Mouse (Mus musculus) liver, embryonic 11.5 days (tissue): ENCODE results near the gene Hydin. TPM values are rescaled to one million over a fixed set of nuclear protein-coding genes. Genes with fewer than 3 reads are reported as not detected.

ENCODE experiments used
- ATAC-seq: fragments of 200-750 bp; cut with Nextera tagmentation; replicated peaks from 2 replicates; pipeline ENCODE4 v1.8.0; 2017; ENCODE audit warnings: moderate number of reproducible peaks, mild to moderate bottlenecking, moderate TSS enrichment, moderate library complexity; ENCODE audit not compliant: low FRiP score
- DNase-seq: peaks from one replicate; pipeline ENCODE4 v3.0.0-alpha.2; 2017; ENCODE audit warnings: low spot score
- H3K27ac ChIP-seq: fragments of 300-500 bp; sonication (generic); 2 replicates; pipeline ENCODE4 v1.5.1; 2014; ENCODE audit warnings: mild to moderate bottlenecking, low read depth, low read length, control low read depth
- H3K27me3 ChIP-seq: fragments of 300-500 bp; sonication (generic); replicated peaks from 2 replicates; pipeline ENCODE4 v1.6.1; 2014; ENCODE audit warnings: low read length, mixed read lengths; ENCODE audit not compliant: control insufficient read depth, insufficient read depth
- H3K36me3 ChIP-seq: fragments of 300-500 bp; sonication (generic); 2 replicates; pipeline ENCODE4 v1.6.1; 2014; ENCODE audit warnings: mild to moderate bottlenecking, low read length, moderate library complexity, mixed read lengths; ENCODE audit not compliant: control insufficient read depth, insufficient read depth
- H3K4me1 ChIP-seq: fragments of 300-500 bp; sonication (generic); replicated peaks from 2 replicates; pipeline ENCODE4 v1.6.1; 2014; ENCODE audit warnings: low read length, mixed read lengths; ENCODE audit not compliant: control insufficient read depth, insufficient read depth
- H3K4me2 ChIP-seq: fragments of 300-500 bp; sonication (generic); 2 replicates; pipeline ENCODE4 v1.6.1; 2014; ENCODE audit warnings: mild to moderate bottlenecking, control low read depth, moderate library complexity
- H3K4me3 ChIP-seq: fragments of 300-500 bp; sonication (generic); 2 replicates; pipeline ENCODE4 v1.5.1; 2014; ENCODE audit warnings: low read depth, low read length, control low read depth
- H3K9ac ChIP-seq: fragments of 300-500 bp; sonication (generic); 2 replicates; pipeline ENCODE4 v1.6.1; 2014; ENCODE audit warnings: low read depth, low read length, control low read depth
- H3K9me3 ChIP-seq: fragments of 300-500 bp; sonication (generic); 2 replicates; pipeline ENCODE4 v1.6.1; 2016; ENCODE audit warnings: low read length, inconsistent platforms, mixed read lengths; ENCODE audit not compliant: control insufficient read depth
- WGBS: fragments of 180-500 bp; shearing (Covaris S2); extraction: QIAGEN DNeasy Blood & Tissue Kit; methylation state at CpG from one replicate; pipeline ENCODE4 v1.1.7; 2014; 5-methylcytosine and 5-hydroxymethylcytosine counted together
- polyA plus RNA-seq: library from polyadenylated mRNA; unstranded; fragments of >200 nt; fragmentation: Nextera tagmentation; extraction: Ambion mirVana; gene quantifications from 2 replicates; pipeline ENCODE4 v1.2.1, GENCODE M21; 2014

The Hydin gene
- polyA plus RNA-seq, 1 experiment from 2014 or later: 0.05 TPM

DNA sequence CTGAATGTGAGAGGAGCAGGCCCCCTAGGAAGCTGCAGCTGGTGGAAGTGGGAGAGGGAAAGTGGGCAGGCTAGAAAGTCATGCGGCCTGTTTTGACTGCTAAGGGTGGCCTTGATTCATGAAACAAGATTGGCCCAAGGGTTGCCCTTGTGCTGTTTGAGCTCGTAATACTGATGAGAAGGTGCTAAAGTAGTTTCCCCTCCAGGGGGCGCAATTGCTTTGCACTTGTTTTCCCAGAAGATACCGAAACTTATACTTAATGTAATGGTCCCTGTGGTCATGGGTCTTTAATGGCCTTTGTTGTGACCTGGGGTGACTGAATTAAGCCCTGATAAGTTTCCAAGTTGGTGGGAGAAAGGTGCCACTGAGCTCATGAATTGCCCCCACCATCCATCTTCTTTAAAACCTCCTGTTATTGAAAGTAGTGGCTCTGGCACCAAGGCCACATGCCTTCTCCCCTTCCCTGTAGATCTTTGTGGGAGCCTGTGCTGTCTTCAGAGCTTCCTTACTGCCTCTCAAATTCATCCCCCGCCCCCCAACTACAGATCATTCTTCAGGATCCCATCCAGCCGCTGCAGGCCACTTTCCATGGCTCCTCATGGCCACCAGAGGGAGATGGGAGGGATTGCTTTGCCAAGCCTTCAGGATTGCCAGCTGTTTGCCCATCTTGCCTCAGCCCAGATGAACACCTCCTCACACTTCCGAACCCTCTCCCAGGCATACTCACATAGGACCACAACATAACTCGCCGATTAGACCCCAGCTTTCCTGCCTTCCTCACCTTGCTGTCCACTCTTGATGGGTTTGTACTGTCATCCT lies 362.7 kb downstream of the Hydin start:
- no peaks in the 10 kb centered on the region for H3K27me3 ChIP-seq
- no peaks in the 10 kb centered on the region for H3K9me3 ChIP-seq
- H3K36me3 ChIP-seq: peaks cover 5% of the 10 kb centered on the region; the same call in 1 of the 2 replicates
- ATAC-seq: no peak
- H3K4me3 ChIP-seq: no peak overlapping the region
- DNase-seq: no peak
- no peaks in the 10 kb centered on the region for H3K4me1 ChIP-seq
- H3K27ac ChIP-seq: no peak overlapping the region
- WGBS: 73% methylated on average over 9 of the region's 9 CpGs
- H3K4me2 ChIP-seq: no peak overlapping the region
- H3K9ac ChIP-seq: no peak overlapping the region

GRCm38 (mm10) chr8:110630079-110630478 lies 363.3 kb downstream of the Hydin start:
- WGBS: 91% methylated on average over 3 of the region's 3 CpGs
- H3K27ac ChIP-seq: no peak overlapping the region
- peaks cover 5% of the 10 kb centered on the region; the same call in 1 of the 2 replicates for H3K36me3 ChIP-seq
- no peaks in the 10 kb centered on the region for H3K27me3 ChIP-seq
- H3K9ac ChIP-seq: no peak overlapping the region
- no peaks in the 10 kb centered on the region for H3K4me1 ChIP-seq
- no peak overlapping the region for H3K4me2 ChIP-seq
- no peak overlapping the region for H3K4me3 ChIP-seq
- DNase-seq: no peak
- no peak for ATAC-seq
- H3K9me3 ChIP-seq: no peaks in the 10 kb centered on the region

GRCm38 (mm10) chr8:110630571-110631071 lies 363.8 kb downstream of the Hydin start:
- no peak overlapping the region for H3K9ac ChIP-seq
- H3K27me3 ChIP-seq: no peaks in the 10 kb centered on the region
- H3K4me2 ChIP-seq: no peak overlapping the region
- H3K4me3 ChIP-seq: no peak overlapping the region
- peaks cover 7% of the 10 kb centered on the region; the same call in 1 of the 2 replicates for H3K36me3 ChIP-seq
- H3K27ac ChIP-seq: no peak overlapping the region
- H3K4me1 ChIP-seq: no peaks in the 10 kb centered on the region
- ATAC-seq (no peak), DNase-seq (no peak)
- H3K9me3 ChIP-seq: no peaks in the 10 kb centered on the region
- 89% methylated on average over 8 of the region's 8 CpGs for WGBS

- Histone ChIP-seq H3K4me1 (no peaks in the 10 kb centered on the region), H3K36me3 (peaks cover 8% of the 10 kb centered on the region), H3K9me3 (no peaks in the 10 kb centered on the region), H3K9ac (no peak overlapping the region), H3K27me3 (no peaks in the 10 kb centered on the region), H3K4me3 (no peak overlapping the region), H3K27ac (no peak overlapping the region), H3K4me2 (no peak overlapping the region)
- no peak for DNase-seq
- ATAC-seq: no peak
- 94% methylated on average over 7 of the region's 7 CpGs for WGBS
Measured at GRCm38 (mm10) chr8:110631201-110631600, 364.4 kb downstream of the Hydin start.

DNA sequence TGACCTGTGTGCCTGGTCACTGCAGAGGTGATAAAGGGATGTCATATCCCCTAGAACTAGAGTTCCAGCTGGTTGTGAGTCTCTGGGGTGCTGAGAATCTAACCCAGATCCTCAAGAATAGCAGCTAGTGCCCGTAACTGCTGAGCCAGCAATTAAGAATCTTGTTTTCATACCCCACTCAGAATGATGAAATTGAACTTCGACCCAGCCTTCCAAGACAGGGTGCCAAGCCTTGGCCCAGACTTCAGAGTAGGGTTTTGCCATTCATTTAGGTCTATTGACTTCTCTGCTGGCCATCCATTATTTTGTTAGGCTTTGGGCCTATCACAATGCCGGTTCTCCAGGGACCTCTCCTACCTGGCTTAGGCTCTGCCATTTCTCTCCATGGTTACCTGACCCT lies 367.0 kb downstream of the Hydin start:
- DNase-seq: no peak
- no peak overlapping the region for H3K27ac ChIP-seq
- 88% methylated on average over 3 of the region's 3 CpGs for WGBS
- peaks cover 19% of the 10 kb centered on the region for H3K36me3 ChIP-seq
- H3K27me3 ChIP-seq: no peaks in the 10 kb centered on the region
- H3K9ac ChIP-seq: no peak overlapping the region
- H3K4me3 ChIP-seq: no peak overlapping the region
- ATAC-seq: no peak
- no peaks in the 10 kb centered on the region for H3K9me3 ChIP-seq
- H3K4me1 ChIP-seq: no peaks in the 10 kb centered on the region
- H3K4me2 ChIP-seq: no peak overlapping the region

DNA sequence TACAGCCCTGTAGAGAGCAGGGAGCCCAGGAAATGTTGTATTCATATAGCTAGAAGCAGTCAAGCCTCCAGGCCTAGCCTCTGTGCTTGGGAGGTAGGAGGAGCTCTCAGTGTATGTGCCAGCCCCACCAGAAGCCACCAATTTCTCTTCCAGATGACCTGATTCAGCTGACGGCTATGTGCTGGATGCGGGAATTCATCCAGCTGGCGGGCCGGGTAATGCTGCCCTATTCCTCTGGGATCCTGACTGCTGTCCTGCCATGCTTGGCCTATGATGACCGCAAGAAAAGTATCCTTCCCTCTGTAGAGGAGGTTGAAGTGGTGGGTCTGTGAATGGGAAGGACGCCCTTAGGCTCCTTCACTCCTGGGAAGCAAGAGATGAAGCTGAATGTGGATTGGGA lies 369.4 kb downstream of the Hydin start:
- DNase-seq: no peak
- Histone ChIP-seq H3K36me3 (peaks cover 21% of the 10 kb centered on the region), H3K9me3 (no peaks in the 10 kb centered on the region), H3K4me1 (no peaks in the 10 kb centered on the region), H3K4me3 (no peak overlapping the region), H3K27ac (no peak overlapping the region), H3K4me2 (no peak overlapping the region), H3K9ac (no peak overlapping the region), H3K27me3 (no peaks in the 10 kb centered on the region)
- 88% methylated on average over 6 of the region's 6 CpGs for WGBS
- no peak for ATAC-seq

DNA sequence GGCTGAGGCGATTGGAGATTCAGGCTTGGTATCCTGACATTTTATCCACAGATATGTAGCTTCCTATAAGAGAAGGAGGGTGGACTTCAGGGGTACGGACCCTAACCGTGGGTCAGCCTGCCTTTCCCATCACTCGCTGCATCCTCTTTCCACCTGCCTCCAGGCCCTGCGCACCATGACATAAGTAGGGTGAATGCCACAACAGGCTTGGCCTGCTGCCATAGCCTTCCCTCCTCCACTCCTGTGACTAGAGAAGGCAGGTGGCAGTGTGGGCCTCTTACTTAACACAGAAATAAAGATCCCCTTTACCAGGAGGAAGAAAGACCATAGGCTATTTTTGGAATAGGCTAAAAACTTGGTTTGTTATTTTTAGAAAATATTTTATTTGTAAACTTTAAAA lies 375.6 kb downstream of the Hydin start:
- Histone ChIP-seq H3K27ac (no peak overlapping the region), H3K27me3 (no peaks in the 10 kb centered on the region), H3K9ac (no peak overlapping the region), H3K9me3 (no peaks in the 10 kb centered on the region), H3K36me3 (peaks cover 18% of the 10 kb centered on the region), H3K4me2 (no peak overlapping the region), H3K4me1 (no peaks in the 10 kb centered on the region), H3K4me3 (no peak overlapping the region)
- no peak for ATAC-seq
- WGBS: 92% methylated on average over 5 of the region's 5 CpGs
- no peak for DNase-seq

DNA sequence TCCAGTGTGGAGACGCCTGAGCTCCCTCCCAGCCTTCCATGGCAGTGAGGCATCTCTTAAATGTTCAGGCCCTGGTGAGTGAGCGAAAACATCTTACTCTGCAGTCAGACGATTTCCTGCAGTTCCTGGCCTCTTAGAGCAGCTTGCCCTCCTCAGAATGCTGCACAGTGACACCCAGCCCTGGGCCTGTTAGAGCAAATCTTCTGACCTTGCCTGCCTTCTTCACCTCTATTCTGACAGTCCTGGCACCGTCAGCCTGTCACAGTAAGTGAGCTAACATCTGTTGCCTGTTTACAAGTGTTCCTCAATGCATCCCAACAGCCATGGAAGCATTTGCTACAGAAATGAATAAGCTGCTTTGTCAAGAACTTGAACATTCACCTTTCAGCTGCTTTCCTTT lies 376.4 kb downstream of the Hydin start:
- Histone ChIP-seq H3K4me3 (no peak overlapping the region), H3K4me2 (no peak overlapping the region), H3K27me3 (no peaks in the 10 kb centered on the region), H3K4me1 (no peaks in the 10 kb centered on the region), H3K36me3 (peaks cover 15% of the 10 kb centered on the region), H3K9me3 (no peaks in the 10 kb centered on the region), H3K9ac (no peak overlapping the region), H3K27ac (no peak overlapping the region)
- DNase-seq: no peak
- no peak for ATAC-seq
- 83% methylated on average over 4 of the region's 4 CpGs for WGBS

- ATAC-seq (no peak), DNase-seq (no peak)
- Histone ChIP-seq H3K36me3 (peaks cover 19% of the 10 kb centered on the region), H3K4me3 (no peak overlapping the region), H3K4me2 (no peak overlapping the region), H3K9me3 (no peaks in the 10 kb centered on the region), H3K9ac (no peak overlapping the region), H3K27ac (no peak overlapping the region), H3K4me1 (no peaks in the 10 kb centered on the region), H3K27me3 (no peaks in the 10 kb centered on the region)
- 79% methylated on average over 4 of the region's 4 CpGs for WGBS
Measured at GRCm38 (mm10) chr8:110644422-110644821, 377.6 kb downstream of the Hydin start.
